Mouse (Mus musculus) naive thymus-derived CD4-positive, alpha-beta T cell, adult 2 months (primary cell): ENCODE results near the gene Znhit2.
A peak's percentile ranks its signal among the peaks of the same experiment; 100 is the strongest.

Experiments used
- DNase-seq: peaks from one replicate; pipeline ENCODE4 v3.0.0-alpha.2; 2011; ENCODE audit warnings: low read depth

The Znhit2 gene

DNA sequence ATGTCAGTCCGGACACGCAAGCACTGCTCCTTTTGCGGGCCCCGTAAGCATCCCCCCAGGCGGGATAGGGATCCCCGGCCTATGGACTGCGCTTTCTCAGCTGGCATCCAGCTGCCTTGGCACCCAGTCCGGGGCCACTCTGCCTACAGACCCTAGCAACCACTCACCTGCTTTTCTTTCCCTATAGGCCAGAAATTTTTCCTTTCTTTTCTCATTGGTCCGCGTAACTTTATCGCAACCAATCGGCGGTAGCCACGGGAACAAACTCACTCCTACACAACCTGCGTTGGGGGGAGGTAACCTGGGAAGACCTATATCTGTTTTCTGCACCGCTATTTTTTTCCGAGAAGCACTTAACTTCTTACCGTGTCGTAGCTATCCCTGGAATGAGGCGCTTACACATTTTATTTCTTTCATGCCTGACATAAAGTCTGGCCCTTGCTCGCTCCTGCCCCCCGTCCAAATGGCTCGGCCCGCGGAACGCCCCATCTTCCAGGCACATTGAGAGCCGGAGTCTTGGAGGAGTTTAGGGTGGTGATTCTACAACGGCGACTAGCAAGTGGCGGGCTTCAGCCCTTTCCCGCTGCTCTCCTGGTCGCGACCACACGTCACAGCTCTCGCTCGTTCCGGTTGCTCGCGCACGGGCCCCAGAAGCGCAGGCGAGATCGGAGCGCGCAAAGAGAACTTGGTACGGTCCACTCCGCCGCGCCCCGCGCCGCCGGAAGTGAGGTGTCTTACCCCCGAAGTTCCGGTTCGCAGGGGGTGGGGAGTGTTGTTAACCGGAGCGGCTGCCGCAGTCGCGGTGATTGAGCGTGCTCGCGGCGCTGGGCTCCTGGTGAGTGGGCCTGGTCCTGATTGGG, 14.5 kb upstream of the Znhit2 start, which contains the start of gene Syvn1:
Gene Syvn1, plus strand, starts transcription at position 283 of the 860 bp plus-strand sequence.
- peak; percentile 95 for DNase-seq

DNA sequence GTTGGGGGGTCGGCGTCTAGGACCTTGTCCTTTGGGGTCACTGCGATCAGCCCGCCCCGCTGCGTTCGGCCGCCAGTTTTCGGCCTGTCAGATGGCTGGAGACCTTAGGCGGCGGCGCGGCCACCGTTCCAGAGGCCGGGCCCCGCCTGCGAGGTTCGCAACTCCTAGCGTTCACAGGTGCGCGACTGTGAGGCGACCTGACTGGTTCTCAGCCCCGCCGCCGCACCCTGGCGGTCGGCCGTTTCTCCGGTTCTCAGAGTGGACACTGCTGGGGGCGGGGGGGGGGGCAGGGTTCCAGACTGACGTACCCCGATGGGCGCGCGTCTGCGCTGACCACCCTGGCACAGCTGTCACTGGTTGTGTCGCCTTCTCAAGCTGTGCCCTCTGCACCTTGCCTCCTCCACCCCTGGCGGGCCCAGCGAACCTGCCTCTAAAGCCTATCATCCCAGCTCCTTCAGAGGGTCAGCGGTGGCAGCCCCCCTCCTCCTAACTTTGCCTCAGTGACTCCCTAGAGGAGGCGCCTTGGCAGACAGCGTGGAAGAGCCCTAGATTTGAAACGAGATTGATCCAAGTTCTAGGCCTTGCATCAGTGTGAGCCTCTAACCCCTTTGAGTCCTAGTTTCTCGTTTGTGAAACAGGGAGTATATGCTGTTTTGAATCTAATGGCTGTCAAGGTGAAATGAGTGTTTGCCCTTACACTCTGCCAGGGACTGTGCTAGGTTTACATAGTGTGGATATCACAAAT, 13.7 kb upstream of the Znhit2 start:
- no peak for DNase-seq

DNA sequence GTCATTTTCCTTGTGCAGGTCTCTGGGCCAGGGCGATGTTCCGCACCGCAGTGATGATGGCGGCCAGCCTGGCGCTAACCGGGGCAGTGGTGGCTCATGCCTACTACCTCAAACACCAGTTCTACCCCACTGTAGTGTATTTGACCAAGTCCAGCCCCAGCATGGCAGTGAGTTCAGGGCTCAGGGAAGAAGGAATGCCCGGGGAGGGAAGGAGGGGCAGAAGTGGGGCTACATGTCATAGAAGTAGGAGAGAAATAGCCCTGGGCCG, 13.2 kb upstream of the Znhit2 start:
- DNase-seq, result no peak

- no peak for DNase-seq
These were observed 12.1 kb upstream of the Znhit2 start for GRCm38 (mm10) chr19:6048681-6049410.

- DNase-seq, result no peak
These were observed 8.5 kb upstream of the Znhit2 start for GRCm38 (mm10) chr19:6052516-6052915.

DNA sequence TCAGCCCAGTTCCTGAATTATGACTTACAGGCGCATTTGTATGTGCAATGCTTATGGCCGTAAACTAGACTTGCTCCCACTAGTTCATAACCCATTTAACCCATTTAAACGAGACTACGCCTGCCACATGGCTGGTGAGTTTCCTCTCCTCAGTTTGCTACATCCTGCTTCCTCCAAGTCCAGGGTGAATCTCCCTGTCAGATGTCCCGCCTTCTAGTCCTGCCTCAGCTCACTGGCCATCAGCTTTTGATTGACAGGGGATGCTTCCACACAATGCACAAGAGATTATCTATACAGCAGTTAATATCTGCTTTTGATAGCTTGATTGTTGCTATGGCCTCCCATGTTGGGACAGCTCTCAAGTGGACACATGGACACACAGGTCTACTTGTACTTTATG, 6.7 kb upstream of the Znhit2 start:
- DNase-seq, result peak; percentile 10

DNA sequence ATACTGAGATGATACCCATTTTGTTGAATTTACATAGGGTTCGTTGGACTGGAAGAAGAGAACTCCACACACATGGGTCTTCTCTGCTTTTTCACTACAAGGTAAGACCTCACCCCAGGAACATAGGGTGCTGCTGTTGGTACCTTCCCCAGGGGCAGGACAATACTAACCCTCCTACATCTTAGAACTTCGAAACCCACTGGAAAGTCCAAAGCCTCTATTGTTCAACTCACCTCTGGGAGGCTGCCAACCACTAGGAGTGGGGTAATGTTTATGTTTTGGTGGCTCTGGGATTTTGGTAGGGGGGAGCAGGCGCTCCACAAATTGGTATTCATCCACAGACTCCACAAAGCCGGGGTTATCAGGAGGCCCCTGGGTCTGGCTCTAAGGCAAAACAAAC, 4.3 kb upstream of the Znhit2 start:
- DNase-seq, result no peak

DNA sequence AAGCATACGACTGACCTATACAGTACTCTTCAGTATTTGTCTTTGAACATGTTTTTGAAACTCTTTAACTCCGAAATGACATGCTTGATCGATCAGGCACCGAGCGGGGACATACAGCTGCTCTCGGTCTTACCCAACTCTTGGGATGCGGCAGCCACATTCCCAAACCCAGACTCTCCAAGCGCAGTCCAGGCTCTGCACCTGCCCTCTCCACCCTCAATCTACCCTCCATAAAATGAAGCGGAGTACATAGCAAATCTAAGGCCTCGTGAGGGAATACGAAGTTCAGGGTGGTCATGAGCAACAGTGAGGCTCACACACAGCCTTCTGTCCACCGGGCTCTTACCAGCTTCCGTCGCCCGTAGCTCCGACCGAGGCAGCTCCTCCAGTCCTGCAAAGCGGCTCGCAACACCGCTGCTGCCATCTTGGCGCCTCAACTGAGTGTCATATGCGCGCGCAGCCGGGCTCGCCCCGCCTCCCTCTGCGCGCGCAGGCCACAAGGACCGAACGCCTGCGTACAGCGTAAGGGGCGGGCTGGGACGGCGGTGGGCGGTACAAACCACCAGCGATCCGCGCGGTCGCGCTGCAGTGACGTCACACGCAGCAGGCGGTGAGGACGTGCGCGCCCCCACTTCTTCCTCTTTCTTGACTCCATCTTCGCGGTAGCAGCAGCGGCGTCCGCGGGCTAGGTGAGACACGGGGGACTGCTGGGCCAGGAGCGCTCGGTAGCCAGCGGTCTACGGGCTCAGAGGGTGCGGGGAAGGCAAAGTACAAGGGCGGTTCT, 3.5 kb upstream of the Znhit2 start, which contains the start of the genes Mrpl49 and Fau:
Gene Mrpl49, minus strand, starts transcription at position 473 of the 784 bp plus-strand sequence.
Gene Fau, plus strand, starts transcription at position 532 of the 784 bp plus-strand sequence.
- peak; percentile 99 for DNase-seq

- DNase-seq, result no peak
These were observed 2.5 kb upstream of the Znhit2 start for GRCm38 (mm10) chr19:6058513-6058912.

DNA sequence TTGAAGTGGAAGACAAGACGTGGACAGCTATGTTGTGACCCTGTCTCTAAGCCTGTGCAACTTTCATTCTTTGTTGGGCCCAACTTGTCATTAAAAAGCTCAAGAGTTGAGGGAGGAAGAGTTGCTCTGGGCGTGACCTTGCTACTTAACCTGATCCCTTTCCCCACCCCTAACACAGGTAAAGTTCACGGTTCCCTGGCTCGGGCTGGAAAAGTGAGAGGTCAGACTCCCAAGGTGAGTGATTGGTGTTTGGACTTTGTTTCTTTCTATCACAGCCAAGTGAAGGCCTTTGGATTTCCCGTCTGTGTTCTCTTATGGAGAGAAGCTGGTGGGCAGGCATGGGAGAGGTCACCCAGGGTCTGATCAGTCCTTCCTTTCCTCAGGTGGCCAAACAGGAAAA, 2.0 kb upstream of the Znhit2 start:
- no peak for DNase-seq

DNA sequence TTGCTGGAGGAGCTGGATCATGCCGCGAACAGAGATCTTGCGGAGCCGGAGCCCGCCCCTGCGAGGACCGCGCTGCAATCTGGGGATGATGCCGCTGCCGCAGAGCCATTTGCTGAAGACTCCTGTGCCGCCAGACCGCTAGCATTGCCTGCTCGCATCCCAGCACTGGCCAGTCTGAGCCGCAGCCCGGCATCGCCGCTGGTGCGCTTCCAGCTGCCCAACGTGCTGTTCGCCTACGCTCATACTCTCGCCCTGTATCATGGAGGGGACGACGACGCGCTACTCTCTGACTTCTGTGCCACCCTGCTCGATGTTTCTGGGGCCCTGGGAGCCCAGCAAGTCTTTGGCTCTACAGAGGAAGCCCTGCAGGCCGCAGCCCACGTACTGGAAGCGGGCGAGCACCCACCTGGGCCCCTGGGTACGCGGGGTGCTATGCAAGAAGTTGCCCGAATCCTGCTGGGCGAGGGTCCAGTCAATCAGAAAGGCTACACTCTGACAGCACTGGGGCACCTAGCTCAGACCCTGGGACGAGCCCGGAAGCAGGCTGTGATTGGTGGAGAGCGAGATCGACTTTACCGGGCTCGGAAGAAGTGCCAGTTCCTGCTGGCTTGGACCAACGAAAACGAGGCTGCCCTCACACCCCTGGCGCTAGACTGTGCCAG, 780 bp downstream of the Znhit2 start:
- peak; percentile 74 for DNase-seq

GRCm38 (mm10) chr19:6062418-6062817, 1.4 kb downstream of the Znhit2 start:
- DNase-seq, result no peak

DNA sequence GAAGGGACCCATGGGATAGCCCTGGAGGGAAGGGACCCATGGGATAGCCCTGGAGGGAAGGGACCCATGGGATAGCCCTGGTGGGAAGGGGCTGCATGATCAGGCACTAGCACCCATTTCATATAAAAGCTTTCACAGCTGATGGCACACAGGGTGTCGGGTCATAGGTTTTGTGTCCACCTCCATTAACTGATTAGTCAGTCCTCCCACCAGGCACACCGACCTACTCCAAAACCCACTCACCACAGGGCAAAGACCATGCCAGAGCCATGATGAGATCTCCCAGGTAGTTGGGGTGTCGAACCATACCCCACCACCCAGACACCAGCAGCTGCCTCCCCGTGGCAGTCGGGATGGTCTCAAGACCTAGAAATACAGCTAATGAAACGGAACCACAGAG, 2.1 kb downstream of the Znhit2 start:
- DNase-seq, result no peak

- DNase-seq, result no peak
These were observed 5.6 kb downstream of the Znhit2 start for GRCm38 (mm10) chr19:6066571-6066970.

DNA sequence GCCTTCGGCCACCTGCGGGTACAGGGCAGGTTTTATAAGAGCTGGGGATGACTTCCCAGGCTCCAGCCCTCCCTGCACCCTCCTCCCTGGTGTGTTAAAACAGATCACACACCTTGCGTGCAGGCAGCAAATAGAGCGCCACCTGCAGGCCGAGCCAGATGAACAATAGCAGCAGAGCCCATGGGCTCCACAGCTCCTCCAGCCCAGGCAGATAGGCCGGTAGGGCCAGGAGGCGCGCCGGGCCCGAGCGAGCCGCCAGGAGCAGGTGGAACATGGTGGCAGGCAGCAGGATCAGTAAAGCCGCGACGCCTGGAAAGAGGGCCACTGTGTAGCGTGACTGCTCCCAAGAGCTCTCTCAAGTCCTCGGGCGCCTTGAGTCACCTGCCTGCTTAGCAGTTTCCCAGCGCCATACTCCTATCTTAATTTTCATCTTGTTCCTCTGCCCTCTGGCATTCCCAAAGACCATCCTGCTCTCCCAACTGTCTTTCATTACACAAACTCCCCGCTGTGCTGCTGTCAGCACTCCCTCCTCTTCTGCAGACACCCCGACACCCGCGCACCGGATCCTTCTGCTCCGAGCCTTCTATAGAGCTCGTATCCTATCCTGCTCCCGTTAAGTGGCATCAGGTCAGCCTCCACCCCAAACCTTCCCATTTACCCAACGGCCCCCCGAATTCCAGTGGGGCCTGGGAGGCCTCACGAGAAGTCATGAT, 6.2 kb downstream of the Znhit2 start:
- peak; percentile 93 for DNase-seq

- DNase-seq, result peak; percentile 91
These were observed 6.9 kb downstream of the Znhit2 start, which contains the start of gene Tm7sf2 for GRCm38 (mm10) chr19:6067724-6068415. TSS of gene Tm7sf2 (minus strand) at chr19:6068373.

GRCm38 (mm10) chr19:6068951-6069350, 8.0 kb downstream of the Znhit2 start:
- DNase-seq, result no peak

DNA sequence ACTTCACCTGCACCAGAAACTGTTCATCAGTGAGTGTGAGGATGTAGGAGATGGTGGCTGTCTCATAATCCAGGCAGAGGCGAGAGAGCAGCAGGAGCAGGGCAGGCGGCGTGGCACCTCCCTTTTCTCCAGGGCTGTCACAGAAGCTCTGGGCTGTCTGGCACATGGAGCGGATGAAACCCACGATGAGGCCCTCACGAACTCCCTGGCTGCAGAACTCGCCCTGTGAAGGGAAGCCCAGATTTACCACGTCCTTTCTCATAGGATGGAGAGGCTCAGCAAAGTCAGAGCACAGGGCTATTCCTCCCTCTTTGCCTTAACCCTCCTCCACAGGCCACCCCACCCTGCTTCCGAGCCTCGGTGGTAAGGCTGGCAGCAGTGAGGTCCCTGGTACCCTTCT, 8.9 kb downstream of the Znhit2 start:
- DNase-seq, result no peak

DNA sequence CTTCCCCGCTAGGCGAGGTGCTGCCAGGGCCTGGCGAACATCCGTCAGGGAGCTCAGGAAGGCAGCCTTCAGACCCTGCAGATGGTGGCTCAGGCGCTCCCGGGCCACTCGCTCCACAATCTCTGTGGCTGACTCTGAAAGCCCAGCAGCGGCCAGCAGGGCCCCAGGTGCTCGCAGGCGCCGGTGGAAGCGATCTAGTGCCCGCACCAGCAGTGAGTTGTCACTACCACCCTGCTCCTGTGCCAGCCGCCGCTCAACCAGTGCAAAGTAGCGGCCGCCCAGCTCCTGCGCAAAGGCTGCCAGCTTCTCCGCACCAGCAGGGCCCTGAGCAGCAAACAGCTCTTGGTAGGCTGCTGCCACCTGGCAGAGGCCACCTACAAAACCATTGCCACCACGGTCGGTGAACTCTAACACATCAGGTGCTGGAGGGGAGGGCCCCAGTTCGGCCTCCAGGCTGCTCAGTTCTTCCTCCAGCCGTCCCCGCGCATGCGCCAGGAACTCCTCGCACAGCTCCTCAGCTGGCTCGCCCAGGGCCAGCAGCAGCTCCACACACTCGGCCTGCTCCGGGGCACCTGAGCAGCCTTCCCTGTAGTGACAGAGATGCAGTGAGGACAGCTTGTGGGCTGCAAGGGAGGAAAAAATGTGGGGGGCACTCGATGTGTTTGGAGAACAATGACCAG, 9.7 kb downstream of the Znhit2 start:
- DNase-seq, result peak; percentile 55
